Mouse (Mus musculus) olfactory bulb, adult 2 months (tissue): ENCODE data around the gene Prmt6. TPM values are rescaled to one million over a fixed set of nuclear protein-coding genes. Genes with fewer than 3 reads are reported as not detected.

ENCODE experiments used
- H3K27ac ChIP-seq: fragments of 200-500 bp; 2 replicates; pipeline ENCODE4 v1.5.1; 2012; ENCODE audit warnings: low read depth, low read length; ENCODE audit not compliant: insufficient read depth
- H3K4me1 ChIP-seq: fragments of 200-500 bp; 2 replicates; pipeline ENCODE4 v1.6.1; 2012; ENCODE audit warnings: low read length; ENCODE audit not compliant: control insufficient read depth, insufficient read depth
- H3K4me3 ChIP-seq: fragments of 200-500 bp; 2 replicates; pipeline ENCODE4 v1.5.1; 2012; ENCODE audit warnings: mild to moderate bottlenecking, low read depth, low read length, moderate library complexity; ENCODE audit not compliant: insufficient read depth
- CTCF ChIP-seq: fragments of 200-500 bp; IDR thresholded peaks from 2 replicates; pipeline ENCODE4 v1.5.1; 2012; ENCODE audit warnings: low read depth, mild to moderate bottlenecking, low read length, moderate library complexity; ENCODE audit not compliant: insufficient read depth
- POLR2A ChIP-seq: fragments of 200-500 bp; IDR thresholded peaks from 2 replicates; pipeline ENCODE4 v1.6.1; 2012; ENCODE audit warnings: mild to moderate bottlenecking, low read depth, low read length, moderate library complexity; ENCODE audit not compliant: insufficient read depth
- WGBS: fragments of 180-500 bp; shearing (Covaris S2); methylation state at CpG from one replicate; pipeline ENCODE4 v1.1.7; 2018; 5-methylcytosine and 5-hydroxymethylcytosine counted together
- polyA plus RNA-seq: library from polyadenylated mRNA; stranded (reverse); fragments of >200 nt; gene quantifications from 2 replicates; pipeline ENCODE4 v1.2.4, GENCODE M21; 2012; ENCODE audit warnings: low replicate concordance; ENCODE audit not compliant: missing spikeins, insufficient read depth, insufficient read length

The Prmt6 gene
- not detected in 2 replicates for polyA plus RNA-seq

DNA sequence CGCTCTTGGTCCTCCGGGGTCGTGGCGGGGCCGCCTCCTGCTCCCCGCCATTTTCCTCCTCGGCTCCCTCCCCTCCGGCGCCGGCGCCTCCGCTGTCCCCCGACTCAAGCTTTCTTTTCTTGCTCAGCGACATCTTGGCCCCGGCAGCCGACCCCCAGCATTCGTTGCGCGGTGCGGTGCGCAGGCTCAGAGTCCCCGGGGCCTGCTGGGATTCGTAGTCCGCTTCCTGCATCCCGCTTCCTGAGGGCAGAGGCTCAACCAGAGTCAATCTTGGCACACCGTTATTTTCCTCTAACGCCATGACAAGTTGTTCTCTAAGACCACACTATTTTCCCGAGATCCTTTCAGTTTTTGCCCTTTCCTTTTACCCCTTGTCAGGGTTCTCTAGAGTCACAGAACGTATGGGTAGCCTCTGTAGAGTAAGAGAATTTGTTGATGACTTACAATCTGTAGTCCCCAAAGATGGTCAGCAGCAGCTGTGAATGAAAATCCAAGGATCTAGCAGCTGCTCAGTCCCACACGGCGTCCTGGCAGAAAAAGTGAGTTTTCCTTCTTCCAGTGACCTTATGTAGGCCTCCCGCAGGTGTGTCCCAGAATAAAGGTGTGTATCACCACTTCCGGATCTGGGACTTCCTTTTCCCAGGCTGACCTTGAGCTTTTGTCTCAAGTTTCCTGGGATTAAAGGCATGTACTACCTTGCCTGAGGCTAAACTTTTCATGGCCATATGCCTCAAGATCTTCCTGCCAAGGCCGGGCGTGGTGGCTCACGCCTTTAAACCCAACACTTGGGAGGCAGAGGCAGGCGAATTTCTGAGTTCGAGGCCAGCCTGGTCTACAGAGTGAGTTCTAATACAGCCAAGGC is at the start of gene Prmt6:
Prmt6 (minus strand) TSS at position 160 of the 862 bp plus-strand sequence.
- Histone ChIP-seq H3K4me1 (no peaks in the 10 kb centered on the region), H3K27ac (peak within 1 kb of the TSS; percentile 56), H3K4me3 (peak within 1 kb of the TSS; percentile 82)
- peak; percentile 81 for TF ChIP-seq POLR2A
- TF ChIP-seq CTCF: no peak
- 20% methylated on average over 38 of the region's 38 CpGs for WGBS

DNA sequence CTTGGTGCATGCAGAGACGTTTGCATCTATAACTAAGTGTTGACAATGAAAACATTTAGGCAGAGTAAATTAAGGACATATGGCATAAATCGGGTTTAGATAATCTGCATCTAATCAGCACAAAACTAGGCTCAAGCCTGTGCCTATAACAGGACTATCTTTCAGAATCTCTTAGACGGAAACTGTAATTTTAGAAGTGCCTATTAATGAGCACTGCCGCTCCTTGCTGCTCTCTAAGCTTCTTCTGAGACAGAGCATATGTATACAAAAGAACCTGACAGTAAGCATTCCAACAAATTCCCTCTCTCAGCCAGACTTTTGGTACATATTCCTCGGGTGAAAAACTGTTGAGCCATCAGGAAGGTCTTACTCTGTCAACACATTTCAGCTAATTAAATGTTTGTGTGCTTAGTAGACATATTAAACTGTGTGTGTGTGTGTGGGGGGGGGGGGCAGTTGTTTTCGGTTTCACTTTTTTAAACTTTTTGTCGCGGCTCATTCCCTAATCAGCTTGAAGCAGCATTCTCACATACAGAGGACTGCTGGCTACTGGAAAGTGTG is 39.8 kb upstream of the Prmt6 start:
- no peak for TF ChIP-seq POLR2A
- TF ChIP-seq CTCF: no peak
- WGBS: 36% methylated on average over 8 of the region's 8 CpGs
- H3K4me1 ChIP-seq: no peaks in the 10 kb centered on the region
- no peak overlapping the region for H3K4me3 ChIP-seq
- H3K27ac ChIP-seq: no peak overlapping the region

GRCm38 (mm10) chr3:110282651-110283050 is 31.9 kb upstream of the Prmt6 start:
- no peak for TF ChIP-seq CTCF
- no peak for TF ChIP-seq POLR2A
- 91% methylated on average over 5 of the region's 5 CpGs for WGBS
- H3K27ac ChIP-seq: no peak overlapping the region
- H3K4me3 ChIP-seq: no peak overlapping the region
- H3K4me1 ChIP-seq: no peaks in the 10 kb centered on the region

DNA sequence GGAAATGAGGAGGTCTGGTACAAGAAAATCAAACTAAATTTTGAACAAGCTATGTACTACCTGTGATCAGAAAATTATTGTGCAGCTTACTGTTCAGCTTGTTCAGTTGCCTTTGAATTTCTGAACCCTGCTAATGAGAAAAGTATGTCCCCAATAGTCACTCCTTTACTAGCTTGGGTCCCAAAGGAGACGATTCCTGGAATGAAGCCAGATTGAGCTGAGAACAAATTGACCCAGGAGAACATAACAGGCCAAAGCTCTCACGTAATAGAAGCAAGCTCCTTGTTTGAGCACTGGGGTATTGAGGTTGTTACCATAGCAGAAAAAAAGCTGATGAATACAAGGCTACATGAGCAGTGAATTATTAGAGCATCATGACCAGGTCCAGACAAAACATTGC is 17.0 kb upstream of the Prmt6 start:
- no peaks in the 10 kb centered on the region for H3K4me1 ChIP-seq
- WGBS: 47% methylated on average over 2 of the region's 2 CpGs
- H3K4me3 ChIP-seq: no peak overlapping the region
- H3K27ac ChIP-seq: no peak overlapping the region
- TF ChIP-seq POLR2A: no peak
- TF ChIP-seq CTCF: no peak

DNA sequence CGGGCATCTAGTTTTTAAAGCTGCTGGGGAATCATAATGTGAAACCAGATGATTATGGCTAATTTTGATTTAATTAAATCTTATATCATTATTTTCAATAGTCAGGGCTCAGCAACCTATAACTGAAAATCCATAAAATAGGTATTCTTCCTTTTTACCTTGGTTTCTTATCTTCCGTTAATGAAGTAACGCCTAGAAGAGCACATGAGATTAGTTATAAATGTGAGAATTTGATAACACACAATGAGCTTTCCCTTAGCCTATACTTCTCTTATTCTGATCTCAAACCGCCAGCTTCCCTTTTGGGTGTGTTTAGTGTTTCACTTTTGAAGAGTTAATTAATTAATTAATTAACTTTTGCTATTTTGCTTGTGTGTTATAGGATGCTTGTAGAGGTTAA is 2.3 kb upstream of the Prmt6 start:
- 95% methylated on average over 4 of the region's 4 CpGs for WGBS
- Histone ChIP-seq H3K4me1 (no peaks in the 10 kb centered on the region), H3K4me3 (no peak overlapping the region), H3K27ac (no peak overlapping the region)
- TF ChIP-seq CTCF (no peak), POLR2A (no peak)

GRCm38 (mm10) chr3:110249891-110250838 is 633 bp downstream of the Prmt6 start:
- peak overlapping the region; percentile 82 for H3K4me3 ChIP-seq
- under 1% methylated on average over 89 of the region's 89 CpGs for WGBS
- no peaks in the 10 kb centered on the region for H3K4me1 ChIP-seq
- no peak for TF ChIP-seq CTCF
- peak overlapping the region; percentile 56 for H3K27ac ChIP-seq

- no peak overlapping the region for H3K4me3 ChIP-seq
- no peaks in the 10 kb centered on the region for H3K4me1 ChIP-seq
- 81% methylated on average over 1 of the region's 1 CpGs for whole genome bisulfite sequencing
- TF ChIP-seq CTCF (no peak), POLR2A (no peak)
- H3K27ac ChIP-seq: no peak overlapping the region
Observed at GRCm38 (mm10) chr3:110236819-110237463, 13.9 kb downstream of the Prmt6 start.

Other genes with a start within 250 kb of the Prmt6 start
- gene Ntng1, start 107.0 kb downstream of the Prmt6 start, polyA plus RNA-seq: 57.8 TPM in 1 of 2 replicates, not detected in the other